Mouse (Mus musculus) layer of hippocampus, postnatal 25 days (tissue): ENCODE measurements around the gene Mdh2. TPM values are rescaled to one million over a fixed set of nuclear protein-coding genes. Genes with fewer than 3 reads are reported as not detected.

Source experiments
- DNase-seq, 2 experiments: peaks; one replicate each; pipeline ENCODE4 v3.0.0; 2022; ENCODE audit warnings: mixed read lengths in 2 of 2, low spot score in 1 of 2; ENCODE audit errors: extremely low spot score in 1 of 2
- total RNA-seq, 2 experiments: library from RNA; stranded (reverse); gene quantifications; 2 replicates each; pipeline ENCODE4 v1.2.3; 2021

The Mdh2 gene
- total RNA-seq: 100 to 1,000 TPM; 397 to 426 TPM

DNA sequence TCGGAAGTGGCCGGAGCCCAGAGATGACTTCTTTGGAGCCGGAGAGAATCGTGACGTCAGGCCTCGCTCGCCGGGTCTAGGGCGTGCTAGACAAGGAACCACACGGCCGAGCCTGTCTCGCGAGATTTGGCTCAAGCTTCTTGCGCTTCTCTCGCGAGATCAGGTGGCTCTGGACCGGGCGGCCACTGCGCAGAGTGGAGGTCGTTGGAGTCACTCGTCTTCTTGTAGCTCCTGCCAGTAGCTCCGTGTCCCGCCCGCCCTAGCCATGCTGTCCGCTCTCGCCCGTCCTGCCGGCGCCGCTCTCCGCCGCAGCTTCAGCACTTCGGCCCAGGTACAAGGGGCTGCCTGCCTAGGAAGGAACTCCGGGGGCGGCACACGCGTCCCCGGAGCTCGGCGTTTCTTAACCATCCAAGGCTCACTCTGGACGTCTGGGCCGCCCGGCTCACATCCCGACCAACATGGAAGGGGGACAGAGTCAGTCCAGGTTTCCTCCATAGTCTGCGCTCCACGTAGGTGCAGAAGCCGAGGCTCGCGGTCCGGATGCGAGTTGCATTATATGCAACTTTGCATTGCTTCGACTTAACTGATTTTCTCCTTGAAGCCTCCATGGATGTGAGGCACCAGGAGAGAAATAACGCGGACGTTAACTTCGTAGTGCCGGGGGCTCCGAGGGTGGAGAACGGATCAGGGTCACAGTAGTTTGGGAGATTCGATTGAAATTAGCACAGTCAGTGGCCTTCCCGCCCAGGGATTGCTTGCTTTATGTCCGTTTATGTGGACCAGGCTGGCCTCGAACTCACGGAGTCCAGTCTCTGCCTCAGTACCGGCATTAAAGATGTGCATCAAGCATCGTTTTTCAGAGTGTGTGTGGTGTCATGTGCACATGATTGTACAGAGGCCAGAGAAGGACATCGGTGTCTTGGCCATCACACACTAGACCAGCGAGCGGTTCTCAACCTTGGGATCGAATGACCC is at the start of gene Mdh2:
Mdh2 (plus strand) TSS at position 10 of the 975 bp plus-strand sequence.
- DNase-seq: peak; percentile 90 to 97

DNA sequence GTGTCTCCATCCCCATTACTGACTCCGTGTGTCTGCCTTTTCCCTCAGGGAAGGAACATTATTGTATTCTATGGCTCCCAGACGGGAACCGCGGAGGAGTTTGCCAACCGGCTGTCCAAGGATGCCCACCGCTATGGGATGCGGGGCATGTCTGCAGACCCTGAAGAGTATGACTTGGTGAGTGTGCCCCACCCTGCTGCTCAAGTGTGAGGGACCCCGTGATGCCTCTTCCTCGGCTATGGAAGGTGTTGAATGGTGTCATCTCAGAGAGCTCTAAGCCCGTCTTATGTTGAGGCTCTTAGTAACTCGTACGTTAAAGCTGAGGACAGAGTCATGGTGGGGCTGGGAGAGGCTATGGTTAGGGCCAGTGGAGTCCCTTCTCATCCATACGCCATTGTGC is 48.9 kb upstream of the Mdh2 start:
- no peak for DNase-seq

DNA sequence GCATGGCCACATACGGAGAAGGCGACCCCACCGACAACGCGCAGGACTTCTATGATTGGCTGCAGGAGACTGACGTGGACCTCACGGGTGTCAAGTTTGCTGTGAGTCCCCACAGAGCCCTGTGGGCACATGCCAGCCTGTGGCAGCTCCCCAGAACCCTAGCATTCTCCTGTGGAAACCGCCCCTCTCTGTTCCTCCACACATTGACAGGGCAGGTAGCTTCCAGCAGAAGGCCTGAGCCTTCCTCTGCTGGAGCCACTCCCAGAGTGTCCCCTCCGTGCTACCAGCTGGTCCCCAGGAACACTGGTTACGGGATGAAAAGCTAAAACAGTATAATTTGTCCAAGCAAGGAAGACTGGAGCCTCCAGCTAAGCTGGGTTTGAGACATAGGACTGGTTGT is 48.0 kb upstream of the Mdh2 start:
- DNase-seq: no peak

DNA sequence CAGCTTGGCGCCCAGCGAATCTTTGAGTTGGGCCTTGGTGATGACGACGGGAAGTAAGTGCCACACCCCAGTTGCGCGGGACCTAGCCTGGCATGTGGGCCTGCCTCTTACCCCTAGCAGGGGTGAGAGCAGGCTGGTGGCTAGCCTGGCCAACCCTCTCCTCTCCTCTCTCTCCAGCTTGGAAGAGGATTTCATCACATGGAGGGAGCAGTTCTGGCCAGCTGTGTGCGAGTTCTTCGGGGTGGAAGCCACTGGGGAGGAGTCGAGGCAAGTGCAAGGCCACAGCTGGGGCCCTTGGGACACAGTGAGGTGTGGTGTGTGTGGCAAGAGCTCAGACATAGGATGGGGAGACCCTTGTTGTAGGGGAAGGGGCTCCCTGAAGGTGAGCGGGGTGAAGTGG is 47.4 kb upstream of the Mdh2 start:
- no peak for DNase-seq

DNA sequence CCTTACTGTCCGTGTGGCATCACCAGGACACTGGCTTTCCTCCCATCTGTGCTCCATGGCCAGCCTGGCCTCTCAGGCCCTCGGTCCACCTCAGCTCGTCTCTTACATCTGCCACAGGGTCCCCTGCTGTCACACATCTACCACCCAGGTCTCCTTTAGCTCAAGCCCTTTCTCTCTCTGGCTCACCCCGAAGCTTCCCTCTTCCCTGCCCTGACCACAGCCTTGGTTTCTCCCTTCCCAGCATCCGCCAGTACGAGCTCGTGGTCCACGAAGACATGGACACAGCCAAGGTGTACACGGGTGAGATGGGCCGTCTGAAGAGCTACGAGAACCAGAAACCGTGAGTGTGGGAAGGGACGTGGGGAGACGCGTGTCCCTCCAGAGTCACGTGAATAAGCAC is 47.0 kb upstream of the Mdh2 start:
- no peak for DNase-seq

DNA sequence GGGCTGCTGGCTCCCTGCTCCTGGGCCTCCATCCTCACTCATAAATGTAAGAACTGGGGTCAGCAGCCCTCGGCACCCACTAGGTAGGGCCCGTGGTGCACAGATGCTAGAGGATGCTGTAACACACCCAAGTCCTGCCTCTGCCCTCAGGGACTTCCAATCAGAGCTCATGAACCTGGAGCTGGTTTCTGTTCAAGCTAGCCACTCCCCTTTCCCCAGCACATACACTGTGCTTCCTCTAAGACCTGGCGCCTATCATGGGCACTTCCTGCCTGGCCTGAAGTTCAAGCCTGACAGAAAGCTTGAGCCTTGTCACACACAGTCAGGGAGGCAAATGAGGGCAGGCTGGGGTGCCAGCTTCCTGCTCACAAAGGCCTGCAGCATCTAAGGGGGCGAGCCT is 45.2 kb upstream of the Mdh2 start:
- DNase-seq: no peak

DNA sequence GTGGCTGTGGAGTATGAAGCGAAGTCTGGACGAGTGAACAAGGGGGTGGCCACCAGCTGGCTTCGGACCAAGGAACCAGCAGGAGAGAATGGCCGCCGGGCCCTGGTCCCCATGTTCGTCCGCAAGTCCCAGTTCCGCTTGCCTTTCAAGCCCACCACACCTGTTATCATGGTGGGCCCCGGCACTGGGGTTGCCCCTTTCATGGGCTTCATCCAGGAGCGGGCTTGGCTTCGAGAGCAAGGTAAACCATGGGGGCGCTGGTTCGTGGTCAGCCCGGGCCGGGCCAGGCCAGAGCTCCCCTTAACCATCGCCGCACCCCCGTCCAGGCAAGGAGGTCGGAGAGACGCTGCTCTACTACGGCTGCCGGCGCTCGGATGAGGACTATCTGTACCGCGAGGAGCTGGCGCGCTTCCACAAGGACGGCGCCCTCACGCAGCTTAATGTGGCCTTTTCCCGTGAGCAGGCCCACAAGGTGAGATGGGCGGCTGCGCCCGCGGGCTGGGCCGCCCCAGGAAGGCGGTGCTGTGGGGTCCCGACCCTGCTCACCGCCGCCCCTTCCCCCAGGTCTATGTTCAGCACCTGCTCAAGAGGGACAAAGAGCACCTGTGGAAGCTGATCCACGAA is 44.1 kb upstream of the Mdh2 start:
- DNase-seq: no peak

DNA sequence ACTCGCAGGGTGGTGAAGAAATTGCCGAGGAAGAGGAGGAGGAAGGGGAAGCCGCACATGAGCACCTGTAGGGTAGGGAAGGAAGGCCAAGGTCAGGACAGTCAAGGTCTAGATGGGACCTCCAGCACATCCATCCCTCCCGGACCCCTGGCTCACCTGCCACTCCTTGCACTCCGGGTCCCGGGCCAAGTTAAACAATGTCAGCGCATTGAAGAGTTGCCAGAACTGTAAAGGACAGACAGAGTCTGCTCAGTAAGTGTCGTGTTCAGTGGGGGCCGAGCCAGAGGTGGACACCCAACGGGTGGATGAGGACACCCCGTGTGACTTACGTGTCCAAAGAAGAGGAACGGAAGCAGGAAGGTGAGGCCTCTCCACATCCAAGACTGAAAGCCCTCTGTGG is 42.5 kb upstream of the Mdh2 start:
- DNase-seq: no peak

DNA sequence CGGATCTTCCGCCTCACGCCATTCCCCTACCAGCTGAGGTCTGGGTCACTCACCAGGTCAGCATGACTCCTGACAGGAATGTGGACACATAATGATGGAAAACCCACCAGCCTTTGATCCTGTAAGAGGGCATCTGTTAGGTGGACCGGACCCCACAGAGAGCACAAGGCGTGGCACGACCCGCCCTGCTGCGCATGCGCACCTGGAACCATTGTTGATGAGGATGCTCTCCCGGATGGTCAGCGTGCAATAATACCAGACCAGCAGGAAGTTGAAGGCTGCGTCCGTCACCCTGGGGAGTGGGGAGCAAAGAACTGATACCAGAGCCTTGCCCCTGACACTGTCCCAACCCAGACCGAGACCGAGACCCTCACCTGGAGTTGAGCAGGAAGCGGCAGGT is 41.7 kb upstream of the Mdh2 start:
- DNase-seq: no peak

DNA sequence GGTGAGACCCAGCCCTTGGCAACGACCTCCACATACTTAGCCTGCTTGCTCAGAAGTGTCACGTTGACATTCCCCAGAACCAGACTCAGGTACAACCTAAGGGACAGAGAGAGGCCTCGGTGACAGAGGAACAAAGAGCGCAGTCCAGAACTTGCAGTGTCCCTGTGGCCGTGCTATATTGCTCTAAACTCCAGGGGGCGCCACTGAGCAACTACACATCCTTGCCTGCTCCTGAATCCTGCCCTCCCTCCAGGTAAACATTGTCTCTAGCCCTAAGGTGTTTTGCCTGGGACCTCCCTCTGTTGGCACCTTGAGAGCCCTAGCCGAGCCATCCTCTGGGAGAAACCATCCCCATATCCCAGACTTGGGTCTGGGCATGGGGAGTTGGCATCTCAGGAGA is 41.1 kb upstream of the Mdh2 start:
- DNase-seq: no peak

DNA sequence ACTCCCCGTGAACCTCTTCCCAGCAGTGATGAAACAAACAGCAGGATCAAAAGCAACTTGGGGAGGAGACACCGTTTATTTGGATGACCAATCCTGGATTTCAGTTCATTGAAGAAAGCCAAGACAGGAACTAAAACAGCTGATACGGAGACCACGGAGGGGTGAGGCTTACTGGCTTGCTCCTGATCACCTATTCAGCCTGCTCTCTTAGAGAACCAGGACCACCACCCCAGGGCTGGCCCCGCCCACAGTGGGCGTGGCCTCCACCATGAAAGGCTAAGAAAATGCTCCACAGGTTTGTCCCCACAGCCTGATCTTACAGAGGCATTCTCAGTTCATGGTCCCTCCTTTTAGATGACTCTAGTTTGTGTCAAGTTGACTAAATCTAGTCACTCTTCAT is 40.0 kb upstream of the Mdh2 start:
- DNase-seq: no peak

DNA sequence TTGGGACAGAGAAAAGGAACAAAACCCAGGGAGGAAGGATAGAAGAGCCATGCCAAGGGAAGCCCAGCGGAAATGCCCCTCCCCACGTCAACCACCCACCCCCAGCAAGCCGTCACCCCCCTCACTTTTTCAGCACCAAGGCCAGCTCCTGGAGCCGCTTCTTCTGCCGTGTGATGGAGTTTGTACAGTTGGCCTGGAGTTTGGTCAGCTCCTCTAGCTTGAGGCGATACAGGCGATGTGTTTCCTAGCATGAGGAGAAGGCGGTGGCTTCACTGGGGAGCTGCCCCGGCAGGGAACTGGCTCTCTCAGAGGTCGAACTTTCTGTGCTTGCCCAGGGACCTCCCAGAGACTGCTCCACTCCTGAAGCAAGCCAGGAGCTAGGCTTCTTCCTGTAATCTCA is 36.1 kb upstream of the Mdh2 start:
- DNase-seq: no peak

DNA sequence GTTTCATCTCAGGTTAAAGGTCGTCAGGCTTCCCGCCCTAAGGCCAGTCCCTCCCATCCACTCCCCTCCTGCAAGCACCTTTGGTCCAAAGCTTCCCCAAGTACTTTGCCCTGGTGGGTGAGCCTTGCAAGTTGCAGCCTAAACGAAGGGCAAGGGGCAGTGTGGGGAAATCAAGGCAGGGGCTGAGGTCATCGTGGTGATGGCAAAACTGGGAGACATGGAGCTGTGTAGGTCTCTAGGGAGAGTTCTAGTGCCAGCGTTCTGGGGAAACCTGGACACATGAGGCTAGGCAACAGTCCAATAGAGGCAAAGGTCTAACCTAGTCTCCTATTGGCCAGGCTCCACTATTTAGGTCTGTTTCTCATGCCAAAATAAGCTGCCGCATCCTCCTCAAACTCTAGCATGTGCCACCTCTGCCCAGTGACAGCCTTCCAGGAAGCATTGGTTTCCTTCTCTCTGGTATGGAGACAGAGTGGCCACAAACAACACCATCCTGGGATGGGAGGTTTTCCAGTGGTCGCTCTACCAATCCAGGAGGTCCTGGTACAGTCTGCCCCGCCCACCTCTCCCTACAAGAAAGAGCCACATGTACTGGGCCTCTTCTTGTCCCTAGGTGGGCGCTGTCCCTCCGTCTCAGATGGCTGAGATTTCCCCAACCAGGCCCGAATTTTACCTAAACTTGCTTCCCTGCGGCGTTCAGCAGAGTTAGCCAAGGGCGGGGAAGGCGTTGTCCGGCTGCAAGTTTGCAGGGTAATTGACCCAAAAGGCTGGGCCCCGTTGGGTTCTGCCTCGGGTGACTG is 35.1 kb upstream of the Mdh2 start:
- DNase-seq: no peak

DNA sequence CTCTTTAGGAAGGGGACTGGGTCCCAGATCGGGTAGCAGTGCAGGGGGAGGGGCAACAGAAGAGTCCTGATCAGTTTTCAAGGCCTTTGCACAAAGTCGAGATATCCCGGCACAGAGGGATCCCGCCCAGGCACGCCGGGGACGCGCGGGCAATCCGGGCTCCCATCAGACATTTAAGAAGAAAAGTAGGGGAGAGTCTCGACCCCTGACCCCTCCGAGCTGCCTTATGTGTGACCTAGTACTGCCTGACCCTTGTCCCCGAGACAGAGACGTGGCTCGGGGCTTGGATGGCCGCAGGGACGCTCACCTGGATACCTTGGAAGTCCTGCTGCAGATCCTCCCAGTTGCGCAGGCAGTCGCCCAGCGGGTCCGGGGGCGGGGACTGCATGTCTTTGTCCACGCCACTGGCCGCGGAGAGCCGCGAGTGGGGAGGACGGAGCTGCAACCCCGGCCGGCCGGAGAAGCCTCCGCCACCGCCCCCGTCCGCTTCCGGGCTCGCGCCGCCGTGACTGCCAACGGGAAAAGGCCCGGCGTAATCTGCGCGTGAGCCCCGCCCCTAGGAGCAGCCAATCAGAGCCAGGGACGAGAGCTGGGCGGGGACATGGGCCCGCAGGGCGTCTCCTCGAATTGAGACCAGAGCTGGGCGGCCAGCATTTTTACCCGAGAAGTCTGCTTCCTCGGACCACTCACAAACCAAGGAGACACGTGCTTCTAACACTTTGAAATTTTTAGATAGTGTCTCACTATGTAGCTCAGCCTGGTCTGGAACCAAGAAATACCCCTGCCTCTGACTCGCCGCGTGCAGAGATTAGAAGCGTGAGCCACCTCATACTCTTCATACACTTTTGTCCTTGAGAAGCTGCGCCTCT is 34.3 kb upstream of the Mdh2 start, which contains the start of gene Tmem120a:
Tmem120a (minus strand) TSS at position 708 of the 869 bp plus-strand sequence.
- peak; percentile 82 to 87 for DNase-seq

DNA sequence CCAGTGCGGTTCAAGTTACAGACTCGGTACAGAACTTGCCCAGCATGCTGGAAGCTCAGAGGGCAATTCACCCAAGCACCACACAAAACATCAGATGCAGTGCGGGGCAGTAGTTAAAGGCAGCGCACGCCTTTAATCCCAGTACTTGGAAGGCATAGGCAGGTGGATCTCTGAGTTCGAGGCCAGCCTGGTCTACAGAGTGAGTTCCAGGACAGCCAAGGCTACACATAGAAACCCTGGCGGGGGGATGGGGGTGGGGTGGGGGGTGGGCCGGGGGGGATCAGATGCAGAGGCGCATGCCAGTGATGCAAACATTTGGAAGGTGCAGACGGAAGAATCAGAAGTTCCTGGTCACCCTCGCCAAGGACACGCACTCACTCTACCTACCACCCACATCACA is 33.5 kb upstream of the Mdh2 start:
- no peak for DNase-seq

DNA sequence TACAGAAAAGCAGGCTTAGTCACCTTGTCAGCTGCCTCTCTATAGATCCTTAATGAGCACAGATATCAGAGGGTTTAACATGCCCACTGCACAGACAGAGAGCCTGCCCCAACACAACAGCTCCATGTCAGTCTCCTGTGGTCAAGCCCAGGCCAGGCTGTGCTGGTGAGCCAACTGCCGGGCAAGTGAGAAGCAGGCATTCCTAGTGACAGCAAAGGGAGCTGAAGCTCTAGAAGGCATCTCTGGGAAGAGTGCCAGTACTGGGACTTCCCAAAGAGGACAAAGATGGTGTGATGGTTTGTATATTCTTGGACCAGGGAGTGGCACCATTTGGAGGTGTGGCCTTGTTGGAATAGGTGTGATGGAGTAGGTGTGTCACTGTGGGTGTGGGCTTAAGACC is 27.2 kb upstream of the Mdh2 start:
- DNase-seq: no peak

DNA sequence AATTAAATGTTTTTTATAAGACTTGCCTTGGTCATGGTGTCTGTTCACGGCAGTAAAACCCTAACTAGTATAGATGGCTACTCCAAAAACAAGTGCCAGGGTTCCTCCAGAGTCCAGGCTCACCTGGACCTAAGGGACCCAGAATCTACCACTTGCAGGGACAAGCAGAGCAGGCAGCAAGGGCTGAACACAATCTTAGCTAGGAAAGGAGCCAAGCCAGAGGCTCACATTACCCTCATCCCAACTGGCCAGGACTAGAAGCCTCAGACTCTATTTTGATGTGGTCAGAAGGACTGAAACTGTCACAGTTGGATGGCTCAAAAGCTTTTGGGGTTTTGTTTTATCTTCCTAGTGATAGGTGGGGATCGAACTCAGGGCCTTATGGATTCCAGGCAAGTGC is 26.7 kb upstream of the Mdh2 start:
- DNase-seq: no peak

DNA sequence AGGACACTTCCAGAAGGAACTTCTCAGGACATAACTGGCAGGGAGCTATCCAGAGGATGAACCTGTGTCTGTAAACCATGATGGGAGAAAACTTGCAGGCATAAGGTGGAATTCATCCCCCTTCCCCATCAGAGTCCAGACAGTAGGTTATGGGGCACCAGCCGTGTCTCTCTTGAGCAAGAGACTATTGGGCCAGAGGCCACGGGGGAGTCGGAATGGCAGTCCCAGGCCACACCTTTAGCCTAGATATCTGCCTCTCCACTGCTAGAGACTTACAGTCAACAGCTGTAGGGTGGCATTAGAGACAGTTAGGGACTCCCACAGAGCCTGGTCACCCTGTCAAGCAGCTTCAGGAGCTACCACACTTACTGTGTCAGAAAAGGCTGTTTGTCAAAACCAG is 16.4 kb upstream of the Mdh2 start:
- no peak for DNase-seq

DNA sequence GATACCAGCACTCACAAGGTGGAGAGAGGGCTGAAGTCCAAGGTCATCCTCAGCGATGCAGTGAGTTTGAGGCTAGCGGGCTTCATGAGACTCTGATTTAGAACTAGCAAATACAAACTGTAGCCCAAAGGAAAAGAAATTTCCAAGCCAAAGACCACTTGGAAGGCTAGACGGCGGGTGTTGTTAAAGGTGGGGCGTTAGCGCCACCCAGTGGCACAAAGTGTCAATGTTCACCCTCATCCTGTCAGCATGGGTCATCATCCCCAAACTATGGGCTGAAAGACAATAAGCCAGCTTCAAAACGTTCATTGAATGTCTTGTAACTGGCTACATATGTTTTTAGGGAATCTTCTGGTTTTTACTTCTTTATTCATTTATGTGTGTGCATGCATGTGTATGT is 14.8 kb upstream of the Mdh2 start:
- peak; percentile 56 to 81 for DNase-seq

DNA sequence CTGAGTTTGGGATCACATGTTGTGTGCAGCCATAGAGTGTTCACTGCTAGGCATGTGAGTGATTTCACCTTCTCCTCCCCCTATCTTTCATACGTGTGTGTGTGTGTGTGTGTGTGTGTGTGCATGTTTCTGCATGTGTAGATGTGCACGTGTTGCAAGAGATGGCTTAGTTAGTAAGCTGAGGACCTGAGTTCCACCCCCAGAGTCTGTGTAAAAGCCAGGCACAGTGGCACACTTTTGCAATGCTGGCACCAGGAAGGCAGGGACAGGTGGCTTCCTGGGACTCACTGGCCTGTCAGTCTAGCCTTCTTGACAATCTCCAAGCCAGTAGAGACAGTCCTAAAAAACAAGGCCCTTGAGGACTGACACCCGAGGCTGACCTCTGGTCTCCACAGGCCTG is 13.3 kb upstream of the Mdh2 start:
- no peak for DNase-seq
